Mouse (Mus musculus) kidney, embryonic 14.5 days (tissue): ENCODE measurements at regions not wholly inside any gene's neighbourhood (a gene's known extent, or its start where the extent isn't known, plus 50 kb on each side); places are given as distances from the start of the nearest gene placed in this dataset.

Experiments used
- ATAC-seq: fragments of 200-750 bp; cut with Nextera tagmentation; 2 replicates; pipeline ENCODE4 v1.8.0; 2017; ENCODE audit warnings: moderate number of reproducible peaks, mild to moderate bottlenecking, moderate TSS enrichment, moderate library complexity; ENCODE audit not compliant: low FRiP score, low TSS enrichment
- H3K27ac ChIP-seq: fragments of 300-500 bp; sonication (generic); 2 replicates; pipeline ENCODE4 v1.5.1; 2014; ENCODE audit warnings: low read depth, mild to moderate bottlenecking, low read length, moderate library complexity, mixed read lengths
- H3K27me3 ChIP-seq: fragments of 300-500 bp; sonication (generic); 2 replicates; pipeline ENCODE4 v1.6.1; 2014; ENCODE audit warnings: mild to moderate bottlenecking, low read length; ENCODE audit not compliant: control insufficient read depth, insufficient read depth
- H3K36me3 ChIP-seq: fragments of 300-500 bp; sonication (generic); 2 replicates; pipeline ENCODE4 v1.6.1; 2014; ENCODE audit warnings: low read length, mixed read lengths; ENCODE audit not compliant: control insufficient read depth, insufficient read depth
- H3K4me1 ChIP-seq: fragments of 300-500 bp; sonication (generic); 2 replicates; pipeline ENCODE4 v1.6.1; 2014; ENCODE audit warnings: low read length, mixed read lengths; ENCODE audit not compliant: control insufficient read depth, insufficient read depth
- H3K4me2 ChIP-seq: fragments of 300-500 bp; sonication (generic); replicated peaks from 2 replicates; pipeline ENCODE4 v1.6.1; 2014; ENCODE audit warnings: low read depth, mild to moderate bottlenecking, low read length
- H3K4me3 ChIP-seq: fragments of 300-500 bp; sonication (generic); 2 replicates; pipeline ENCODE4 v1.5.1; 2014; ENCODE audit warnings: mild to moderate bottlenecking, low read length
- H3K9ac ChIP-seq: fragments of 300-500 bp; sonication (generic); 2 replicates; pipeline ENCODE4 v1.6.1; 2014; ENCODE audit warnings: low read depth, mild to moderate bottlenecking, low read length, moderate library complexity
- H3K9me3 ChIP-seq: fragments of 300-500 bp; sonication (generic); 2 replicates; pipeline ENCODE4 v1.6.1; 2016; ENCODE audit warnings: low read length; ENCODE audit not compliant: control insufficient read depth
- WGBS: fragments of 180-500 bp; shearing (Covaris S2); extraction: QIAGEN DNeasy Blood & Tissue Kit; methylation state at CpG from one replicate; pipeline ENCODE4 v1.1.7; 2014; 5-methylcytosine and 5-hydroxymethylcytosine counted together

GRCm38 (mm10) chr4:75884371-75884770 is 606.3 kb upstream of the Dmac1 start:
- no peak for ATAC-seq
- Histone ChIP-seq H3K9me3 (no peaks in the 10 kb centered on the region), H3K9ac (no peak overlapping the region), H3K27me3 (no peaks in the 10 kb centered on the region), H3K36me3 (no peaks in the 10 kb centered on the region), H3K4me3 (no peak overlapping the region), H3K27ac (no peak overlapping the region), H3K4me2 (no peak overlapping the region), H3K4me1 (no peaks in the 10 kb centered on the region)
- WGBS = 93% methylated on average over 4 of the region's 4 CpGs

- no peaks in the 10 kb centered on the region for H3K9me3 ChIP-seq
- WGBS = 70% methylated on average over 1 of the region's 1 CpGs
- H3K4me1 ChIP-seq = no peaks in the 10 kb centered on the region
- no peak for ATAC-seq
- H3K27me3 ChIP-seq = no peaks in the 10 kb centered on the region
- no peak overlapping the region for H3K4me2 ChIP-seq
- H3K9ac ChIP-seq = no peak overlapping the region
- H3K4me3 ChIP-seq = no peak overlapping the region
- H3K27ac ChIP-seq = no peak overlapping the region
- no peaks in the 10 kb centered on the region for H3K36me3 ChIP-seq
Observed at GRCm38 (mm10) chr4:75869771-75870170, 591.7 kb upstream of the Dmac1 start.

DNA sequence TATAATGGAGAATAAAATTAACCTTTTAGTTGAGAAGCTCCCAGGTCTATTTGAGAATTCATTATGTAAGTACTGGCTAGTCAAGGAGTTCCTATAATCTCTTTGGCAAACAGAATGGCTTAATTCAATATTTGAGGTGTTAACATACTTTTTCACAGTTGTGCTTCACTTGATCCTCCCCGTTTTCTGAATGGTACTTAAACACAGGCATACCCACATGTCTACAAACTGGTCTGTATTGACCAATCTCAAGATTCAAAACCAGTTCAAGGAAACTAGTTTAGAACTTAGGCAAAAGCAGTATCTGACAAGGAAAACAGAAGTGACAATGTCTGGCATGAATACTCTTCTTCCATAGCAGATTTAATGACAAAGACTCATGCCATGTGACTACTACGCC is 583.0 kb upstream of the Dmac1 start:
- Histone ChIP-seq H3K9me3 (no peaks in the 10 kb centered on the region), H3K27me3 (no peaks in the 10 kb centered on the region), H3K36me3 (no peaks in the 10 kb centered on the region), H3K4me2 (no peak overlapping the region), H3K4me3 (no peak overlapping the region), H3K9ac (no peak overlapping the region), H3K27ac (no peak overlapping the region), H3K4me1 (no peaks in the 10 kb centered on the region)
- WGBS = 85% methylated on average over 2 of the region's 2 CpGs
- ATAC-seq = no peak

- Histone ChIP-seq H3K9me3 (no peaks in the 10 kb centered on the region), H3K36me3 (no peaks in the 10 kb centered on the region), H3K27me3 (no peaks in the 10 kb centered on the region), H3K27ac (no peak overlapping the region), H3K9ac (no peak overlapping the region), H3K4me2 (no peak overlapping the region), H3K4me1 (no peaks in the 10 kb centered on the region), H3K4me3 (no peak overlapping the region)
- WGBS = 87% methylated on average over 2 of the region's 2 CpGs
- ATAC-seq = no peak
Observed at GRCm38 (mm10) chr4:75857769-75858408, 579.8 kb upstream of the Dmac1 start.

DNA sequence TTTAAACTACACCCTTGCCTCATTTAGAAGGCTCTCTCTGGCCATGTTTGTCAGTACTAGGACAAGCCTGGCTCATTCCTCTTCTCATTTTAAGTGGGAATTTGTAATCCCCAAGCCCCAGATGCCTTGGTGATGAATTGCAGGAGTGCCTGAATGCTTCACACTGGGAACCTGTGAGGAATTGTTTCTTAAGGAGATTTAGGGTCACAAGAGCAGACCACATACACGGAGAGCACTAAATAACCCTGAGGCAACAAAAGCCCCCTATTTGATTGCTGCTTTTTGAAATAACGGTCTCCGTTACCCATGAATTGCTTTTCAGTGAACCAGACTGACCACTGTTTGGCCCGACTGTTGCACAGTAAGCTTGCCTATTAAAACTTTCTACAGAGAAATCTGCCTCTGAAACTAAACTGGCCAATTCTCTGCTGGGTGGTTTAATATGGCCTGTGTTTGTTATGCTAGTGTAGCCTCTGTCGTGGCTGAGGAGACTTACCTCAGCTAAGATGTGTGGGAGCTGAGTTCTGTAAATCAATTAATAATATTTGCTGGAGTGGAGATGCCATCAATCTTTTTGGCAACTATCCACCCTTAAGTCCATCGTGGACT is 577.7 kb upstream of the Dmac1 start:
- ATAC-seq = peak; percentile 60; the same call in 1 of the 2 replicates
- H3K4me1 ChIP-seq = no peaks in the 10 kb centered on the region
- no peak overlapping the region for H3K9ac ChIP-seq
- H3K36me3 ChIP-seq = no peaks in the 10 kb centered on the region
- H3K4me3 ChIP-seq = no peak overlapping the region
- no peaks in the 10 kb centered on the region for H3K9me3 ChIP-seq
- H3K27me3 ChIP-seq = no peaks in the 10 kb centered on the region
- H3K4me2 ChIP-seq = no peak overlapping the region
- no peak overlapping the region for H3K27ac ChIP-seq
- 12% methylated on average over 6 of the region's 6 CpGs for WGBS

- H3K4me2 ChIP-seq = no peak overlapping the region
- no peaks in the 10 kb centered on the region for H3K9me3 ChIP-seq
- H3K27ac ChIP-seq = no peak overlapping the region
- no peak overlapping the region for H3K9ac ChIP-seq
- 48% methylated on average over 2 of the region's 2 CpGs for WGBS
- no peaks in the 10 kb centered on the region for H3K36me3 ChIP-seq
- H3K4me1 ChIP-seq = 0 out of 2 replicates have a peak, but pooled peaks cover 3% of the 10 kb centered on the region
- peak; percentile 28; the same call in 1 of the 2 replicates for ATAC-seq
- no peaks in the 10 kb centered on the region for H3K27me3 ChIP-seq
- no peak overlapping the region for H3K4me3 ChIP-seq
Observed at GRCm38 (mm10) chr4:75850343-75850742, 572.2 kb upstream of the Dmac1 start.

DNA sequence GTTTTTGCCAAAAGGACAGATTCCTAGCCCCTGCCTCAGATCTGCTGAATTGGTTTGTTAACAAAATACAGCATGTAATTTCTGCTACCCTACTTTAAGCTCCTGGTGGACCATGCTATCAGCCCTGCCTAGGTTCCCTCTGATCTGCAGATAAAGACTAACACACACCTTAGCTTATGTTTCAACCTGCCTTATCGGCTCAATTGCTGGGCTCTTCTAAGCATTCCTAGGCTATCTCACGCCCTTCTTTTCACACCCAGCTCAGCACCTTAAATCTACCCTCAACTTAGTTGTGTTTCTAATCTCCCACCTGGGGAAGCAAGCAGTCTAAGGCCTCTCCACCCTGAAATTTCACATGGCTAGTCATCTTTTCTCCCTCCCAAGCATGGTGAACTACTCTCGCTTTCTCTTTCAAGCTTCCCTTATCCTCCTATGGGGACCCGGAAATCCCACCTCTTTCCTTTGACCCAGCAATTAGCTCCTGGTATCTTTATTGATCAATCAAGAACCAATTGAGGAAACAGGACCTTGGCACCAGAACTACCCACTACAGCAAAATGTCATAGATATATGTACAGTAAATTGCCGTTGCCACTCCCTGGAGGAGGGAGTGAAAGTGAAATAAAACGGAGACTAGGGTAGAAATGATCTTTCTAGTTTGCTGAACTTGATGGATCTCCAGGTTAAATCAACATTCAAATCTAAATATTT is 569.7 kb upstream of the Dmac1 start:
- no peak for ATAC-seq
- Histone ChIP-seq H3K4me2 (no peak overlapping the region), H3K36me3 (no peaks in the 10 kb centered on the region), H3K4me1 (0 out of 2 replicates have a peak, but pooled peaks cover 3% of the 10 kb centered on the region), H3K9me3 (no peaks in the 10 kb centered on the region), H3K9ac (no peak overlapping the region), H3K4me3 (no peak overlapping the region), H3K27me3 (no peaks in the 10 kb centered on the region), H3K27ac (no peak overlapping the region)
- WGBS = 75% methylated on average over 6 of the region's 6 CpGs

DNA sequence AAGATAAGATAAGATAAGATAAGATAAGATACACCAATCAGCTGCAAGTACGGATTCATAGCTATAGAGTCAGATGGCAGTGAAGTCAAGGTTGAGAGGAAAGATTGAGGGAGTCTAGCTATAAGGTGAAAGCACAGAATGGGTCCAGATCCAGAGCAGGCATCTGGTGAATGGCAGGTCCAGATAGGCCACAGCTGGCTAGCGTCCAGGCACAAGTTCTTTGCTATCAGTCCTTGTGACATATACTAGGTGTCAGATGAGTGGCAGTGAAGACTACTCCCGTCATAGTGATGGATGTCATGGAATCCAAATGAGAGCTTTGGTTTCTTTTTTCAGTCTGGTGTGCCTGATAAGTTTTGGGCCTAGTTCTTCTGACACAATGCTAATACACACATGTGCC is 566.9 kb upstream of the Dmac1 start:
- H3K4me1 ChIP-seq = 0 out of 2 replicates have a peak, but pooled peaks cover 3% of the 10 kb centered on the region
- H3K4me2 ChIP-seq = no peak overlapping the region
- no peak for ATAC-seq
- H3K9me3 ChIP-seq = no peaks in the 10 kb centered on the region
- no peaks in the 10 kb centered on the region for H3K27me3 ChIP-seq
- H3K4me3 ChIP-seq = no peak overlapping the region
- 89% methylated on average over 3 of the region's 3 CpGs for WGBS
- H3K27ac ChIP-seq = no peak overlapping the region
- H3K9ac ChIP-seq = no peak overlapping the region
- H3K36me3 ChIP-seq = no peaks in the 10 kb centered on the region

GRCm38 (mm10) chr4:75838619-75839018 is 560.5 kb upstream of the Dmac1 start:
- Histone ChIP-seq H3K27ac (no peak overlapping the region), H3K27me3 (no peaks in the 10 kb centered on the region), H3K4me3 (no peak overlapping the region), H3K9me3 (no peaks in the 10 kb centered on the region), H3K9ac (no peak overlapping the region), H3K4me2 (no peak overlapping the region), H3K4me1 (no peaks in the 10 kb centered on the region), H3K36me3 (no peaks in the 10 kb centered on the region)
- 58% methylated on average over 4 of the region's 4 CpGs for WGBS
- ATAC-seq = no peak
